17 mouse cellular contexts compared by ENCODE assay signal in genomic region chr7:75595268-75595667, GRCm38 (mm10).
DNase-seq lines count a peak whose midpoint lies in the region; ATAC-seq lines count a peak whose summit lies in the region.
"Had no signal": no experiment of that assay in that cellular context is flagged by ENCODE, and none has a peak within 500 bp of the region (broad histone marks: within the 10 kb centered on the region; RNA-seq: fewer than 3 reads in every experiment).

No protein-coding gene starts in this region.

- H3K4me3 ChIP-seq in heart, embryonic 13.5 days: no peak overlapping the region
- peak overlapping the region; percentile 88 for H3K4me3 ChIP-seq in megakaryocyte, embryonic 14.5 days (replicated peaks)
- H3K4me3 ChIP-seq in liver, embryonic 13.5 days (replicated peaks): no peak overlapping the region
- H3K4me3 ChIP-seq: limb, embryonic 15.5 days; neural tube, embryonic 13.5 days had no signal

- 0 out of 2 replicates have a peak overlapping the region, but pooled peaks have one; percentile 18 for H3K4me2 ChIP-seq in heart, embryonic 13.5 days
- peak overlapping the region; percentile 66 for H3K4me2 ChIP-seq in liver, embryonic 13.5 days
- H3K4me2 ChIP-seq: limb, embryonic 15.5 days; midbrain, embryonic 11.5 days; neural tube, embryonic 13.5 days had no signal

- peaks cover 34% of the 10 kb centered on the region for H3K4me1 ChIP-seq in heart, embryonic 13.5 days
- peaks cover 65% of the 10 kb centered on the region for H3K4me1 ChIP-seq in megakaryocyte, embryonic 14.5 days
- peaks cover 61% of the 10 kb centered on the region for H3K4me1 ChIP-seq in liver, embryonic 13.5 days (replicated peaks)
- H3K4me1 ChIP-seq: neural tube, embryonic 13.5 days had no signal

- H3K27me3 ChIP-seq in heart, embryonic 13.5 days (replicated peaks): no peaks in the 10 kb centered on the region
- H3K27me3 ChIP-seq in megakaryocyte, embryonic 14.5 days (replicated peaks): no peaks in the 10 kb centered on the region
- no peaks in the 10 kb centered on the region for H3K27me3 ChIP-seq in liver, embryonic 13.5 days
- H3K27me3 ChIP-seq: limb, embryonic 15.5 days; neural tube, embryonic 13.5 days had no signal

- peaks cover 10% of the 10 kb centered on the region for H3K36me3 ChIP-seq in heart, embryonic 13.5 days
- H3K36me3 ChIP-seq in megakaryocyte, embryonic 14.5 days (replicated peaks; ENCODE audit: low read length): peaks cover 26% of the 10 kb centered on the region
- peaks cover 7% of the 10 kb centered on the region; the same call in 1 of the 2 replicates for H3K36me3 ChIP-seq in liver, embryonic 13.5 days
- H3K36me3 ChIP-seq: limb, embryonic 15.5 days; neural tube, embryonic 13.5 days had no signal

- no peak for ATAC-seq in heart, embryonic 13.5 days (ENCODE audit: extremely low read depth, insufficient number of reproducible peaks, low FRiP score, low TSS enrichment)
- no peak for ATAC-seq in megakaryocyte, adult 5-6 weeks (ENCODE audit: poor library complexity, severe bottlenecking)
- ATAC-seq in liver, embryonic 13.5 days (ENCODE audit: low read depth): peak; percentile 62
- ATAC-seq: forebrain, embryonic 16.5 days; hindbrain, postnatal 0 days had no signal

- DNase-seq in heart, postnatal 4 days: no peak
- no peak for DNase-seq in liver, embryonic 13.5 days
- peak; percentile 49 for DNase-seq in naive thymus-derived CD4-positive, alpha-beta T cell, adult 2 months (ENCODE audit: low read depth)
- no peak for DNase-seq in frontal cortex, postnatal 14 days (ENCODE audit: low spot score in 2 of 2)
- no peak for DNase-seq in layer of hippocampus, adult 9-10 months (ENCODE audit: low spot score)
- DNase-seq: cerebellum, adult 9-10 months; kidney, adult 18-20 months; spleen, adult 18-20 months had no signal

- H3K9ac ChIP-seq in heart, embryonic 13.5 days: no peak overlapping the region
- peak overlapping the region; percentile 0; the same call in 1 of the 2 replicates for H3K9ac ChIP-seq in liver, embryonic 13.5 days
- H3K9ac ChIP-seq: limb, embryonic 15.5 days; neural tube, embryonic 13.5 days had no signal

- H3K27ac ChIP-seq in heart, embryonic 13.5 days (replicated peaks): peak overlapping the region; percentile 40; the same call in 1 of the 2 replicates
- peak overlapping the region; percentile 84 for H3K27ac ChIP-seq in liver, embryonic 13.5 days
- H3K27ac ChIP-seq: hindbrain, postnatal 0 days; kidney, postnatal 0 days; limb, embryonic 15.5 days; neural tube, embryonic 13.5 days had no signal

- H3K9me3 ChIP-seq in heart, embryonic 13.5 days: no peaks in the 10 kb centered on the region
- H3K9me3 ChIP-seq in megakaryocyte, embryonic 14.5 days: no peaks in the 10 kb centered on the region
- no peaks in the 10 kb centered on the region for H3K9me3 ChIP-seq in liver, embryonic 13.5 days (replicated peaks)
- H3K9me3 ChIP-seq: limb, embryonic 15.5 days; neural tube, embryonic 13.5 days had no signal
